In genomic region chr11:97146724-97147123, GRCm38 (mm10) we compare ENCODE assay signal across 9 mouse cellular contexts. TPM values are rescaled to one million over a fixed set of nuclear protein-coding genes. Genes with fewer than 3 reads are reported as not detected.
DNase-seq lines count a peak whose midpoint lies in the region; ATAC-seq lines count a peak whose summit lies in the region.
"Had no signal": no experiment of that assay in that cellular context is flagged by ENCODE, and none has a peak within 500 bp of the region (broad histone marks: within the 10 kb centered on the region; RNA-seq: fewer than 3 reads in every experiment).

No protein-coding gene starts in this region.

- H3K36me3 ChIP-seq in kidney, embryonic 16.5 days (ENCODE audit: insufficient read depth, low read length) = peaks cover 9% of the 10 kb centered on the region; the same call in 1 of the 2 replicates
- H3K36me3 ChIP-seq in embryonic facial prominence, embryonic 14.5 days (ENCODE audit: control insufficient read depth, insufficient read depth, low read length) = peaks cover 55% of the 10 kb centered on the region

- intact Hi-C loops in heart, postnatal 14 days (cut with DNase I) = loop anchor here (2.0 kb wide), 1 partner anchor 74 kb away; no protein-coding TSS in a partner anchor
- intact Hi-C loops in left cerebral cortex, postnatal 36 days (cut with DNase I) = loop anchor here (1.0 to 10.0 kb wide), 3 partner anchors 45 to 162 kb away; partner anchors contain the start of gene Sp2

- no peak overlapping the region for H3K27ac ChIP-seq in kidney, embryonic 16.5 days (ENCODE audit: low read length)
- no peak overlapping the region for H3K27ac ChIP-seq in embryonic facial prominence, embryonic 14.5 days (replicated peaks; ENCODE audit: low read depth, low read length)

- no peak overlapping the region for H3K4me2 ChIP-seq in kidney, embryonic 16.5 days (replicated peaks; ENCODE audit: low read depth, low read length)
- H3K4me2 ChIP-seq in embryonic facial prominence, embryonic 14.5 days (ENCODE audit: low read depth, low read length) = no peak overlapping the region

- peaks cover 24% of the 10 kb centered on the region for H3K4me1 ChIP-seq in kidney, embryonic 16.5 days (ENCODE audit: insufficient read depth, low read length)
- H3K4me1 ChIP-seq in embryonic facial prominence, embryonic 14.5 days (ENCODE audit: control insufficient read depth, insufficient read depth, low read length) = no peaks in the 10 kb centered on the region

- 10% methylated on average over 8 of the region's 8 CpGs for WGBS in kidney, embryonic 16.5 days
- 11% methylated on average over 8 of the region's 8 CpGs for WGBS in embryonic facial prominence, embryonic 14.5 days

- H3K4me3 ChIP-seq in kidney, embryonic 16.5 days (ENCODE audit: low read length) = no peak overlapping the region
- H3K4me3 ChIP-seq in embryonic facial prominence, embryonic 14.5 days (ENCODE audit: low read depth, low read length) = no peak overlapping the region
- H3K4me3 ChIP-seq: erythroblast, embryonic 14.5 days had no signal

- H3K9ac ChIP-seq in kidney, embryonic 16.5 days (replicated peaks; ENCODE audit: low read length) = no peak overlapping the region
- H3K9ac ChIP-seq in embryonic facial prominence, embryonic 14.5 days (ENCODE audit: low read depth, low read length) = no peak overlapping the region

- no peak for ATAC-seq in kidney, embryonic 16.5 days (ENCODE audit: low FRiP score, low TSS enrichment)
- no peak for ATAC-seq in embryonic facial prominence, embryonic 14.5 days (ENCODE audit: low read depth)
- ATAC-seq in neutrophil, adult 5-6 weeks (ENCODE audit: extremely low read depth, insufficient number of reproducible peaks, low FRiP score, poor library complexity, severe bottlenecking) = peak; percentile 25; the same call in 1 of the 2 replicates

- no peaks in the 10 kb centered on the region for H3K9me3 ChIP-seq in kidney, embryonic 16.5 days (ENCODE audit: low read length)
- H3K9me3 ChIP-seq in embryonic facial prominence, embryonic 14.5 days (ENCODE audit: control insufficient read depth, low read length) = no peaks in the 10 kb centered on the region

- peak; percentile 44 for DNase-seq in kidney, adult 11 months
- DNase-seq in adrenal gland, postnatal 25 days = peak; percentile 76
- peak; percentile 56 for DNase-seq in embryonic facial prominence, embryonic 14.5 days (ENCODE audit: low spot score)
- DNase-seq in heart, postnatal 14 days = peak; percentile 74 to 85
- DNase-seq in left cerebral cortex, postnatal 36 days (ENCODE audit: low spot score in 2 of 2) = peak; percentile 78
- peak; percentile 22 to 76 for DNase-seq in thymus, postnatal 10 days (ENCODE audit: low spot score in 2 of 2)

- H3K27me3 ChIP-seq in kidney, embryonic 16.5 days (ENCODE audit: insufficient read depth, low read length) = 0 out of 2 replicates have a peak, but pooled peaks cover 3% of the 10 kb centered on the region
- peaks cover 2% of the 10 kb centered on the region; the same call in 1 of the 2 replicates for H3K27me3 ChIP-seq in embryonic facial prominence, embryonic 14.5 days (replicated peaks; ENCODE audit: control insufficient read depth, insufficient read depth, low read length)

RNA-seq across cellular contexts. Expression of gene Tbkbp1, which starts 4.6 kb away (rescaled TPM):
- 4.0 TPM in 2 replicates for polyA plus RNA-seq in kidney, embryonic 16.5 days (2015; fragmentation: Nextera tagmentation; extraction: Ambion mirVana)
- 11.1 and 12.7 TPM in 2 replicates for total RNA-seq in adrenal gland, postnatal 25 days (2021)
- 7.6 TPM in 2 replicates for polyA plus RNA-seq in embryonic facial prominence, embryonic 14.5 days (2014; fragmentation: Nextera tagmentation; extraction: Ambion mirVana)
- 10 to 100 TPM; 13.4 to 15.8 TPM for total RNA-seq in heart, postnatal 14 days (2021)
- total RNA-seq in left cerebral cortex, postnatal 36 days (2021) = 10 to 100 TPM; 42.9 to 53.7 TPM
- 11.3 and 13.2 TPM in 2 replicates for total RNA-seq in neutrophil, adult 5-6 weeks (2017)

RNA-seq across cellular contexts. Expression of gene Tbx21, which starts 31.6 kb away (rescaled TPM):
- 0.14 and 0.24 TPM in 2 replicates for polyA plus RNA-seq in kidney, embryonic 16.5 days (2015; fragmentation: Nextera tagmentation; extraction: Ambion mirVana)
- 0.39 TPM in 1 of 2 replicates, not detected in the other for total RNA-seq in adrenal gland, postnatal 25 days (2021)
- 0.13 and 0.26 TPM in 2 replicates for polyA plus RNA-seq in embryonic facial prominence, embryonic 14.5 days (2014; fragmentation: Nextera tagmentation; extraction: Ambion mirVana)
- total RNA-seq in heart, postnatal 14 days (2021) = under 1 TPM in 1 of 2 experiments, not detected in 1; 0.12 TPM
- total RNA-seq in left cerebral cortex, postnatal 36 days (2021) = under 1 TPM; 0.17 to 0.32 TPM
- total RNA-seq in neutrophil, adult 5-6 weeks (2017) = 1.3 and 1.4 TPM in 2 replicates
- polyA plus RNA-seq: erythroblast, embryonic 14.5 days had no signal

RNA-seq across cellular contexts. Expression of gene Kpnb1, which starts 41.0 kb away (rescaled TPM):
- polyA plus RNA-seq in kidney, embryonic 16.5 days (2015; fragmentation: Nextera tagmentation; extraction: Ambion mirVana) = 51.0 and 54.6 TPM in 2 replicates
- 116 and 120 TPM in 2 replicates for total RNA-seq in adrenal gland, postnatal 25 days (2021)
- polyA plus RNA-seq in embryonic facial prominence, embryonic 14.5 days (2014; fragmentation: Nextera tagmentation; extraction: Ambion mirVana) = 59.8 and 66.0 TPM in 2 replicates
- total RNA-seq in heart, postnatal 14 days (2021) = 10 to 100 TPM; 86.3 to 94.8 TPM
- total RNA-seq in left cerebral cortex, postnatal 36 days (2021) = 100 to 1,000 TPM; 114 to 119 TPM
- total RNA-seq in neutrophil, adult 5-6 weeks (2017) = 149 and 179 TPM in 2 replicates
